Mouse (Mus musculus): ENCODE data around the gene Prss23. TPM values are rescaled to one million over a fixed set of nuclear protein-coding genes. Genes with fewer than 3 reads are reported as not detected.
A peak's percentile ranks its signal among the peaks of the same experiment; 100 is the strongest.

Prss23 gene
- polyA plus RNA-seq, 1 experiment from 2014 or later = 86.6 TPM

GRCm38 (mm10) chr7:89462646-89463207, 64.3 kb downstream of the Prss23 start:
- TF ChIP-seq CTCF (IDR thresholded peaks at IDR 0.05) (no peak), EP300 (IDR thresholded peaks at IDR 0.05) (peak; percentile 38; the same call in 1 of the 2 replicates)
- 59% methylated on average over 5 of the region's 5 CpGs for WGBS
- DNase-seq (ENCODE audit: low spot score) (peak; percentile 69), ATAC-seq (peak; percentile 90)
- Histone ChIP-seq H3K4me2 (replicated peaks; ENCODE audit: low read depth, low read length) (no peak overlapping the region), H3K4me3 (ENCODE audit: low read depth, low read length) (no peak overlapping the region), H3K27me3 (replicated peaks; ENCODE audit: insufficient read depth, low read length) (no peaks in the 10 kb centered on the region), H3K9me3 (ENCODE audit: low read length) (no peaks in the 10 kb centered on the region), H3K36me3 (ENCODE audit: insufficient read depth, low read length) (no peaks in the 10 kb centered on the region), H3K4me1 (ENCODE audit: insufficient read depth, low read depth, low read length) (no peaks in the 10 kb centered on the region), H3K9ac (replicated peaks; ENCODE audit: low read depth) (no peak overlapping the region), H3K27ac (ENCODE audit: low read length) (no peak overlapping the region)

GRCm38 (mm10) chr7:89461351-89461750, 65.6 kb downstream of the Prss23 start:
- DNase-seq (ENCODE audit: low spot score) (no peak), ATAC-seq (no peak)
- Histone ChIP-seq H3K4me3 (ENCODE audit: low read depth, low read length) (no peak overlapping the region), H3K9me3 (ENCODE audit: low read length) (no peaks in the 10 kb centered on the region), H3K27me3 (replicated peaks; ENCODE audit: insufficient read depth, low read length) (no peaks in the 10 kb centered on the region), H3K9ac (replicated peaks; ENCODE audit: low read depth) (no peak overlapping the region), H3K4me2 (replicated peaks; ENCODE audit: low read depth, low read length) (no peak overlapping the region), H3K4me1 (ENCODE audit: insufficient read depth, low read depth, low read length) (no peaks in the 10 kb centered on the region), H3K36me3 (ENCODE audit: insufficient read depth, low read length) (no peaks in the 10 kb centered on the region), H3K27ac (ENCODE audit: low read length) (no peak overlapping the region)
- TF ChIP-seq CTCF (IDR thresholded peaks at IDR 0.05) (no peak), EP300 (IDR thresholded peaks at IDR 0.05) (no peak)
- WGBS = 78% methylated on average over 3 of the region's 3 CpGs

DNA sequence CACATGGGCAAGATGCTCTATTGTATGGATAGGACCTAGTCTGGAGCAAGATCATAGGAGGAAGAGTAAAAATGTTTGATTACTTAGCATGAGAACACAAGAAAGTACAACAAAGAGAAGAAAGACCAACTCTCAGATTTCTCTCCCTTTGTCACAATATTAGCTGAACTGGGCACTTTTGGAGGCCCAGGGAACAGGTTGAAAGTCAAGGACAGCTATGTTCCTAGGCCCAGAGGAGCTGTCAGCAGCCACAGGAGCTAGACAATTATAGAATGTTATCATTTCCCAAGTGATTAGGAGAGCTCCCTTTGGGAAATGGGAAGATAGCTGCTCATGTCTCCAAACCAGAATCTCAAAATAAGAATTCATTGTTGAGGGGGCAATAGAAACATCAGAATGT, 66.1 kb downstream of the Prss23 start:
- Histone ChIP-seq H3K4me2 (replicated peaks; ENCODE audit: low read depth, low read length) (no peak overlapping the region), H3K27me3 (replicated peaks; ENCODE audit: insufficient read depth, low read length) (no peaks in the 10 kb centered on the region), H3K4me1 (ENCODE audit: insufficient read depth, low read depth, low read length) (no peaks in the 10 kb centered on the region), H3K36me3 (ENCODE audit: insufficient read depth, low read length) (no peaks in the 10 kb centered on the region), H3K9me3 (ENCODE audit: low read length) (no peaks in the 10 kb centered on the region), H3K4me3 (ENCODE audit: low read depth, low read length) (no peak overlapping the region), H3K27ac (ENCODE audit: low read length) (no peak overlapping the region), H3K9ac (replicated peaks; ENCODE audit: low read depth) (no peak overlapping the region)
- no peak for ATAC-seq
- TF ChIP-seq EP300 (IDR thresholded peaks at IDR 0.05) (no peak), CTCF (IDR thresholded peaks at IDR 0.05) (no peak)
- DNase-seq (ENCODE audit: low spot score) = no peak

DNA sequence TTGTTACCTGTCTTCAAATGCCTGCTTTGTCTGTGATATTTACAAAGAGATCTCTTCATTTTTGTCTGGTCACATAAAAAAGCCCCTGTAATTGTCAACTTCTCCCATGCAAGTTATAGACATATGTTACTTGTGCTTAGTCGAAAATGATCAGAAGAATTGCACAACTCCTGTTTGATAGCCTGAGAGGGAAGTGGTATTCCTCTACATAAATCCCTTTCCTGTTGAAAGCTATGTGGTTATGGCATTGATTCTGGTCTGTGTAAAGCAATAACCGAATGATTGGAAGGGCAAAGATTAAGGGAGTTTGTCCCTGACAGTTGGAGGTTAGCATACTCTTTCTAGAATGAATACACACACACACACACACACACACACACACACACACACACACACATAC, 67.3 kb downstream of the Prss23 start:
- H3K27ac ChIP-seq (ENCODE audit: low read length) = no peak overlapping the region
- no peak for TF ChIP-seq EP300 (IDR thresholded peaks at IDR 0.05)
- no peak for TF ChIP-seq CTCF (IDR thresholded peaks at IDR 0.05)

More for the DNA sequence above, 67.3 kb downstream of the Prss23 start:
- no peak for DNase-seq (ENCODE audit: low spot score)
- ATAC-seq = no peak
- Histone ChIP-seq H3K9ac (replicated peaks; ENCODE audit: low read depth) (no peak overlapping the region), H3K4me2 (replicated peaks; ENCODE audit: low read depth, low read length) (no peak overlapping the region), H3K36me3 (ENCODE audit: insufficient read depth, low read length) (no peaks in the 10 kb centered on the region), H3K9me3 (ENCODE audit: low read length) (no peaks in the 10 kb centered on the region), H3K4me1 (ENCODE audit: insufficient read depth, low read depth, low read length) (no peaks in the 10 kb centered on the region), H3K27me3 (replicated peaks; ENCODE audit: insufficient read depth, low read length) (no peaks in the 10 kb centered on the region), H3K4me3 (ENCODE audit: low read depth, low read length) (no peak overlapping the region)
- 71% methylated on average over 2 of the region's 2 CpGs for WGBS

Other genes starting within 250 kb of the Prss23 start
- 21.7 and 26.1 TPM in 2 replicates for gene Tmem135, start 123.0 kb downstream of the Prss23 start, polyA plus RNA-seq (2015; fragmentation: Nextera tagmentation; extraction: Ambion mirVana)
- gene Fzd4, start 122.8 kb downstream of the Prss23 start, polyA plus RNA-seq (2015; fragmentation: Nextera tagmentation; extraction: Ambion mirVana) = 14.3 and 16.1 TPM in 2 replicates
- 2.9 and 3.2 TPM in 2 replicates for gene Me3, start 105.2 kb upstream of the Prss23 start, polyA plus RNA-seq (2015; fragmentation: Nextera tagmentation; extraction: Ambion mirVana)